Mouse (Mus musculus): ENCODE measurements at regions not wholly inside any gene's neighbourhood (a gene's known extent, or its start where the extent isn't known, plus 50 kb on each side); places are given as distances from the start of the nearest gene placed in this dataset.

DNA sequence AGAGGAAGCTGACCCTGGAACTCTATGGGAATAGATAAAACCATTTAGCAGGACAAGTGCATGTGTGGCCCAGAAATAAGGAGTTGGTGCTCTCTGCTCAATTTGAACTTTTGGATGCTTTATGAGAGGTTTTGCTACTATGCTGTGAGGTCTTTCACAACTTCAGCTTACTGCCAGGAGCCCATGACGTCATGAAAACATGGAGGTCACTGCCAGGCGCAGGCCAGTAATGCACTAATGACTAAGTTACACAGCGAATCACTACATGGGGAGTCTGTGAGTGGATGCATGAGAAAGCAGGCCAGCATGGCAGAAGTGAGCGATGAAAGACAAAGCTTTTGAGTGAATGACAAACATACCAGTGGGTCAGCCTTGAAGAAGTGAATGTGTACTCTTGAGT, 93.9 kb upstream of the Rtl1 start:
- TF ChIP-seq MAZ (IDR thresholded peaks at IDR 0.05; ENCODE audit: low read depth, low read length) (no peak), MXI1 (IDR thresholded peaks at IDR 0.05; ENCODE audit: low read depth, low read length) (no peak), POLR2A (IDR thresholded peaks at IDR 0.05; ENCODE audit: low read depth, low read length) (no peak), CTCF (conservative IDR thresholded peaks at IDR 0.05 in 1 of 2, IDR thresholded peaks at IDR 0.05 in 1 of 2; ENCODE audit: low read depth in 2 of 2, low read length in 2 of 2) (no peak), ZNF384 (IDR thresholded peaks at IDR 0.05; ENCODE audit: low read depth, low read length) (no peak), MAFK (IDR thresholded peaks at IDR 0.05; ENCODE audit: insufficient replicate concordance, low read length) (no peak), CHD2 (IDR thresholded peaks at IDR 0.05; ENCODE audit: low read length) (no peak), POLR2AphosphoS2 (IDR thresholded peaks at IDR 0.05; ENCODE audit: low read depth, low read length) (no peak), ZKSCAN1 (IDR thresholded peaks at IDR 0.05; ENCODE audit: borderline replicate concordance, low read depth, low read length) (no peak), RAD21 (IDR thresholded peaks at IDR 0.05; ENCODE audit: low read depth, low read length) (no peak), HCFC1 (IDR thresholded peaks at IDR 0.05; ENCODE audit: low read depth, low read length) (no peak), E2F4 (IDR thresholded peaks at IDR 0.05; ENCODE audit: insufficient replicate concordance, low read depth, low read length) (no peak), GABPA (IDR thresholded peaks at IDR 0.05; ENCODE audit: insufficient replicate concordance, low read depth, low read length) (no peak)

All from CH12.LX (cell line).